Mouse (Mus musculus): ENCODE data around the gene Slc34a1. TPM values are rescaled to one million over a fixed set of nuclear protein-coding genes. Genes with fewer than 3 reads are reported as not detected.
A peak's percentile ranks its signal among the peaks of the same experiment; 100 is the strongest.

Slc34a1 gene
- polyA plus RNA-seq, 2 experiments: not detected

DNA sequence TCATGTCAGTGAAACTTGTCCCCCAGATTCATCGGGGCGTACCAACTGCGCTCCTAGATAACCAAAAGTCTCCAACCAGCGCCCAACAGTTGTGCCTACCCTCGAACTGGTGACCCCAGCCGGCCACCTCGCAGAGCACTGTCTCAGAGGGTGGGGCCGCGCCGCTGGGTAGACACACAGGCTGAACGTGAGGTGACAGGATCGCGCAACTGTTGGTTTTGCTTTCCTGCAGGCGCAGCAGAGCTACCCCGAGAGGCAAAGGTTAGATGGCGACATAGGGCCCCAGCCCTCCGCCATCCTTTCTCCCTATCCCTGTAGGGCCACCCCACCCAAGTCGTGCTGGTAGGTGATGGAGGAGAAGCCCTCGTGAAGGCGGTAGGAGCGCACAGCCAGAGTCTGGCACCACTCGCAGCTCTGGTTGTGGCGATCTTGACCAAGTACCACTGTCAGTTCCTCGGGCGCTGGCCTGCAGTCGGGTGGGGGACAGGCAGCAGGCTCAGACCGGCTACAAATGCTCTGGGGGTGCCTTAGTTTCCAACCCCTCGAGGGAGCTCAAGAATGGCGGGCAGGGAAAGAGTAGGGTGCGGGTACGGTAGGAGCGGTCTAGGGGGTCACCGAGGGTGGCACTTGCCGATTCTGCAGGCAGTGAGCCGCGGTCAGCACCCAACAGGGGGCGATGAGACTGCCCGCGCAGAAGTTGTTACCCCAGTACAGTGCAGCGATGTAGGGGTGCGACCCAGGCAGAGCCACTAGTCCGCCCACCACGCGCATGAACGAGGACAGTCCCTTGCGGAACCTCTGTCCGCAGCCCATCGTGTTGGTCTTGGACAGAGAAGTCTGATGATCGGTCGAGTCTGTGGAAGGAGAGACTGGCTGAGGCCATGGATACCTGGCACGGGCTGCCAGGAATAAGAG lies 22.3 kb downstream of the Slc34a1 start:
- H3K27me3 ChIP-seq (ENCODE audit: control insufficient read depth, insufficient read depth, low read length): peaks cover 34% of the 10 kb centered on the region
- no peak overlapping the region for H3K27ac ChIP-seq (replicated peaks; ENCODE audit: low read depth, low read length)
- DNase-seq (ENCODE audit: low spot score) (no peak), ATAC-seq (ENCODE audit: low FRiP score, low read depth) (no peak)
- H3K4me2 ChIP-seq (replicated peaks; ENCODE audit: low read depth, low read length, severe bottlenecking): peak overlapping the region; percentile 42
- H3K4me3 ChIP-seq (replicated peaks; ENCODE audit: low read length): 0 out of 2 replicates have a peak overlapping the region, but pooled peaks have one; percentile 26
- no peaks in the 10 kb centered on the region for H3K9me3 ChIP-seq (ENCODE audit: control insufficient read depth, low read length)
- no peaks in the 10 kb centered on the region for H3K36me3 ChIP-seq (ENCODE audit: control insufficient read depth, insufficient read depth, low read length)
- H3K4me1 ChIP-seq (ENCODE audit: control insufficient read depth, insufficient read depth, low read length): peaks cover 9% of the 10 kb centered on the region
- WGBS: 29% methylated on average over 50 of the region's 51 CpGs
- H3K9ac ChIP-seq (ENCODE audit: low read depth, low read length, severe bottlenecking): no peak overlapping the region
- TF ChIP-seq POLR2A (IDR thresholded peaks at IDR 0.05; ENCODE audit: borderline replicate concordance, extremely low read depth, insufficient read depth, insufficient read length): no peak

DNA sequence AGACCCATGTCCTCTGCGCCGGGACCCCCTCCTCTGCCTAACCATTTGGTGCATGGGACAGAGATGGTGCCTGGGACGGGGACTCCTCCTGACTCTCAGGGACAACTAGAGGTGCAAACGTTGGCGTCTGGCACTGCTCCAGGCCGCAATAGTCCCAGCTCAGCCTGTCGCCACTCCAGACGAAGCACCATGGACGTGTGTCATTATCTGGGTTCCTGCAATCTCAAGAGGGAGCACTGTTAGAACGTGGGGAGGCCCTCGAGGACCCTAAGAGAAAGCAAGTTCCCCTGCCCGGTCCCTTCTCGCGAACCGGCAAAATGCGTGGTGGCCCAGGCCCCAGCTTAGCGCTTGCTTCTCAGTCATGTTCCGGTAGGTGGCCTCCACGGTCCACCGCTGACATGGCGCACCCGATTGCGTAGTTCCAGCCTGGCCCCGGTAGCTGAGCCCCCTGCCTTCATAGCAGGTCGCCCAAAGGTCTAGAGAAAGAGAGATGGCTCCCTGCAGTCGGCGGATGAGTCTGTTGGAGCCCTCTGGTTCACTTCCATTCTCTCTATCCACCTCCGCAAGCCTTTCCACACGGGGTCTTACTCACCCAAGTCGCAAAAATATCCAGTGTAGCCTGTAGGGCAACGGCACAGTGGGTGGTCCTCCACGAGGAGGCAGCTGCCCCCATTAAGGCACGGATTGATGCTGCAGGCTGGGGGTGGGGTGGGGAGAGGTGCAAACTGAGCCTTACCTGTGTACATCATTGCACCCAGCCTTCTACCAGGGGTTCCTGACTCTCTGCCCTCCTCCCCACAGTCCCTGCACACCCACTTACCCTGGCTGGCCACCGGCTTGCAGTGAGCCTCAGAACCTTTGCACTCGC lies 23.2 kb downstream of the Slc34a1 start:
- peak; percentile 75 for ATAC-seq (ENCODE audit: low FRiP score, low read depth)
- peak overlapping the region; percentile 42 for H3K4me2 ChIP-seq (replicated peaks; ENCODE audit: low read depth, low read length, severe bottlenecking)
- no peaks in the 10 kb centered on the region for H3K36me3 ChIP-seq (ENCODE audit: control insufficient read depth, insufficient read depth, low read length)
- peaks cover 34% of the 10 kb centered on the region for H3K27me3 ChIP-seq (ENCODE audit: control insufficient read depth, insufficient read depth, low read length)
- H3K4me3 ChIP-seq (replicated peaks; ENCODE audit: low read length): peak overlapping the region; percentile 26
- 5% methylated on average over 33 of the region's 35 CpGs for WGBS
- H3K9me3 ChIP-seq (ENCODE audit: control insufficient read depth, low read length): no peaks in the 10 kb centered on the region
- DNase-seq (ENCODE audit: low spot score): peak; percentile 49
- H3K4me1 ChIP-seq (ENCODE audit: control insufficient read depth, insufficient read depth, low read length): peaks cover 9% of the 10 kb centered on the region
- 0 out of 2 replicates have a peak overlapping the region, but pooled peaks have one; percentile 28 for H3K9ac ChIP-seq (ENCODE audit: low read depth, low read length, severe bottlenecking)
- H3K27ac ChIP-seq (replicated peaks; ENCODE audit: low read depth, low read length): no peak overlapping the region
- TF ChIP-seq POLR2A (IDR thresholded peaks at IDR 0.05; ENCODE audit: borderline replicate concordance, extremely low read depth, insufficient read depth, insufficient read length): no peak

DNA sequence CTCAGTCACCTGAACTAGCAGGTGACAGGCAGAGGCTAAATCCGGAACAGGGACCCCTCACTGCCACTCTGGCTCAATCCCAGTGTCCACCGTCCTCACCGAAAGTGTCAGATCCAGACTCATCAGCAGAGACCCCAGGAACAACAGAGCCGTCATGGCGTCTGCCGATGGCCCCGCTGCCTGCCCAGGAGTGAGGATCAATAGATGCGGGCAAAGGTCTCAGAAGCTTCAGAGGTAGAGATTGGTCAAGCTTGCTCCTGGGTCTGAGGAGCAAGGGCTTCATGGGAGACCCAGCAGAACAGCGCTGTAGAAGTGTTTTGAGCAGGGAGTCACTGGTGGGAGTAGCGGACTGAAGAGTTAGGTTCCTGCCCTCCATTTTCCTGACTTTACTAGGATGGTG lies 28.6 kb downstream of the Slc34a1 start, which contains the start of gene F12:
F12 (minus strand) TSS at position 181 of the 400 bp plus-strand sequence.
- H3K9ac ChIP-seq (ENCODE audit: low read depth, low read length, severe bottlenecking): no peak within 1 kb of the TSS
- DNase-seq (ENCODE audit: low spot score): no peak
- peaks cover 7% of the 10 kb centered on the region for H3K27me3 ChIP-seq (ENCODE audit: control insufficient read depth, insufficient read depth, low read length)
- WGBS: 86% methylated on average over 10 of the region's 10 CpGs
- H3K4me3 ChIP-seq (replicated peaks; ENCODE audit: low read length): no peak within 1 kb of the TSS
- H3K4me2 ChIP-seq (replicated peaks; ENCODE audit: low read depth, low read length, severe bottlenecking): no peak within 1 kb of the TSS
- peaks cover under 1% of the 10 kb centered on the region; the same call in 1 of the 2 replicates for H3K4me1 ChIP-seq (ENCODE audit: control insufficient read depth, insufficient read depth, low read length)
- H3K9me3 ChIP-seq (ENCODE audit: control insufficient read depth, low read length): no peaks in the 10 kb centered on the region
- no peaks in the 10 kb centered on the region for H3K36me3 ChIP-seq (ENCODE audit: control insufficient read depth, insufficient read depth, low read length)
- TF ChIP-seq POLR2A (IDR thresholded peaks at IDR 0.05; ENCODE audit: borderline replicate concordance, extremely low read depth, insufficient read depth, insufficient read length): no peak
- H3K27ac ChIP-seq (replicated peaks; ENCODE audit: low read depth, low read length): no peak within 1 kb of the TSS
- ATAC-seq (ENCODE audit: low FRiP score, low read depth): no peak

DNA sequence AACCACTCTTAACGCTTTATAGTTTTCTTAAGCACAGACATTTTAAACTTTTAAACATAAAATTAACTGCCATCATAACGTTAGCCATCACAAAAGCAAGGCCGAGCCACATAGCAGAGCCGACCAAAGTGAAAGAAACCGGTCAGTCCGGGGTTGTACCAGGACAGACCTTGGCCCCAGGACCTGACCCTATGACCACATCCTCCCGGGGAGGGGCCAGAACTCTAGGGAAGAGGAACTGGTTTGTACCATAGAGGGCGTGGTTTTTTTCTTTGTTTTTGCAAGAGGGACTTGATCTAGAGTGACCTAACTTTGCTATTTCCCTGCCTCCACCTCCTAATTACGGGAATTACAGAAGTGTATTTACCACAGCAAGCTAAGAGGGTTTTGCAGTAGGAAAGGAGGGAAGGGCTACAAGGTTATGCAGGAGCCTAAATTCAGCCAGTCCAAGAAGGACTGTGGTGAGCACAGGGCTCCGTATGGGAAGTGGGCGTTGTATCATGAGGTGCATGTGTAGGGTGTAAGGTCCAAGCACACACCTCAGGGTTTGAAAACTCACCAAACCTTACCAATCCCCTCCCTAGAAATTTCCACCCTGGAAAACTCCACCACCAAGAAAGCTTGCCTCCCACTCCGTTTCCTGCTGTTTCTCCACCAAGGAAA lies 31.4 kb downstream of the Slc34a1 start:
- Histone ChIP-seq H3K27me3 (ENCODE audit: control insufficient read depth, insufficient read depth, low read length) (no peaks in the 10 kb centered on the region), H3K4me3 (replicated peaks; ENCODE audit: low read length) (no peak overlapping the region), H3K27ac (replicated peaks; ENCODE audit: low read depth, low read length) (no peak overlapping the region), H3K4me1 (ENCODE audit: control insufficient read depth, insufficient read depth, low read length) (no peaks in the 10 kb centered on the region), H3K36me3 (ENCODE audit: control insufficient read depth, insufficient read depth, low read length) (no peaks in the 10 kb centered on the region), H3K4me2 (replicated peaks; ENCODE audit: low read depth, low read length, severe bottlenecking) (no peak overlapping the region), H3K9ac (ENCODE audit: low read depth, low read length, severe bottlenecking) (no peak overlapping the region), H3K9me3 (ENCODE audit: control insufficient read depth, low read length) (no peaks in the 10 kb centered on the region)
- ATAC-seq (ENCODE audit: low FRiP score, low read depth) (no peak), DNase-seq (ENCODE audit: low spot score) (no peak)
- WGBS: 64% methylated on average over 12 of the region's 12 CpGs
- no peak for TF ChIP-seq POLR2A (IDR thresholded peaks at IDR 0.05; ENCODE audit: borderline replicate concordance, extremely low read depth, insufficient read depth, insufficient read length)

DNA sequence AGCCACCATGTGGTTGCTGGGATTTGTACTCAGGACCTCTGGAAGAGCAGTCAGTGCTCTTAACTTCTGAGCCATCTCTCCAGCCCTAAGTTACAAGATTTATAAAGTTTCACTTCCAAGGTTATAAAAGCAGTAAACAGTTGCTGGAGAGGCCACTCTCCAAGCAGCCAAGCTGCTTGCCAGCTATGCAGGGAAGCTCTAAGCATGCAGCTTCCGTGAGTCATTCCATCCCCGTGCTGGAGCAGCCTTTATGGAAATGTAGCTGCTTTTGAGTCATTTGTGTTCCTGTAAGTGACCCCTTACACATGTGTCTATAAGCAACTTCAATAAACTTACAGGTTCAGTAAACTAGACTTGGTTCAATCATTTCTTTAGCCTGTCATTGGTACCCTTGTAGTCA lies 32.6 kb downstream of the Slc34a1 start:
- 71% methylated on average over 2 of the region's 2 CpGs for WGBS
- no peak for TF ChIP-seq POLR2A (IDR thresholded peaks at IDR 0.05; ENCODE audit: borderline replicate concordance, extremely low read depth, insufficient read depth, insufficient read length)

More for the DNA sequence above, 32.6 kb downstream of the Slc34a1 start:
- H3K36me3 ChIP-seq (ENCODE audit: control insufficient read depth, insufficient read depth, low read length): no peaks in the 10 kb centered on the region
- no peak overlapping the region for H3K27ac ChIP-seq (replicated peaks; ENCODE audit: low read depth, low read length)
- no peaks in the 10 kb centered on the region for H3K27me3 ChIP-seq (ENCODE audit: control insufficient read depth, insufficient read depth, low read length)
- DNase-seq (ENCODE audit: low spot score) (no peak), ATAC-seq (ENCODE audit: low FRiP score, low read depth) (no peak)
- H3K4me1 ChIP-seq (ENCODE audit: control insufficient read depth, insufficient read depth, low read length): no peaks in the 10 kb centered on the region
- H3K9me3 ChIP-seq (ENCODE audit: control insufficient read depth, low read length): no peaks in the 10 kb centered on the region
- no peak overlapping the region for H3K4me2 ChIP-seq (replicated peaks; ENCODE audit: low read depth, low read length, severe bottlenecking)
- H3K9ac ChIP-seq (ENCODE audit: low read depth, low read length, severe bottlenecking): no peak overlapping the region
- H3K4me3 ChIP-seq (replicated peaks; ENCODE audit: low read length): no peak overlapping the region

All from limb, embryonic 14.5 days (tissue).